Mouse (Mus musculus): ENCODE data around the gene Mid2. TPM values are rescaled to one million over a fixed set of nuclear protein-coding genes. Genes with fewer than 3 reads are reported as not detected.

Gene Mid2
- polyA plus RNA-seq, 1 experiment = 8.6 TPM

DNA sequence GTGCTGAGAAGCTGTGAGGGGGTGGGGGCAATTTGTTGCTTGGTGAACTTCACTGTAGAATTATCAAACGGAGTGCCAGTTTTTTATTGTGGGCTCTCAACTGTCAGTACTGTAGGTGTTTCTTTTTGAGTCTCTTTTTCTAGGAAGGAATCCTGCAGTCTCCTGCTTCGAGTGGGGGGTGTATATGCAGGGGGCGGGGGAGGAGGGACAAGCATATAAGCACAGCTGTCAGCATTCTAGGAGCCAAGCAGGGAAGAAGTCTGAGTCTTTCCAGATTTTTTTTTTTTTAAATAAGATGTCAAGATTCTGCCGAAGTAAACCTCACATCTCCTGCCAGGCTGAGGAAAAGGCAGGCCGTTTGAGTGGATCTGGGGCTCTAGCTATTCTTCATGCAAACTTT lies 78.8 kb downstream of the Mid2 start:
- no peak for TF ChIP-seq POLR2A (IDR thresholded peaks at IDR 0.05; ENCODE audit: low read depth, low read length)
- TF ChIP-seq CTCF (conservative IDR thresholded peaks at IDR 0.05; ENCODE audit: insufficient read depth, insufficient read length, low read depth, low read length) = no peak
- H3K4me1 ChIP-seq (ENCODE audit: control insufficient read depth, insufficient read depth, low read length) = peaks cover 4% of the 10 kb centered on the region; the same call in 1 of the 2 replicates
- no peak overlapping the region for H3K27ac ChIP-seq (ENCODE audit: insufficient read depth, low read depth, low read length)
- no peak overlapping the region for H3K4me3 ChIP-seq (ENCODE audit: insufficient read depth, low read depth, low read length)
- DNase-seq = no peak
- H3K36me3 ChIP-seq (ENCODE audit: control insufficient read depth, insufficient read depth, low read length) = no peaks in the 10 kb centered on the region
- WGBS = 32% methylated on average over 5 of the region's 5 CpGs
- H3K27me3 ChIP-seq (replicated peaks; ENCODE audit: control insufficient read depth, insufficient read depth, low read length) = no peaks in the 10 kb centered on the region

DNA sequence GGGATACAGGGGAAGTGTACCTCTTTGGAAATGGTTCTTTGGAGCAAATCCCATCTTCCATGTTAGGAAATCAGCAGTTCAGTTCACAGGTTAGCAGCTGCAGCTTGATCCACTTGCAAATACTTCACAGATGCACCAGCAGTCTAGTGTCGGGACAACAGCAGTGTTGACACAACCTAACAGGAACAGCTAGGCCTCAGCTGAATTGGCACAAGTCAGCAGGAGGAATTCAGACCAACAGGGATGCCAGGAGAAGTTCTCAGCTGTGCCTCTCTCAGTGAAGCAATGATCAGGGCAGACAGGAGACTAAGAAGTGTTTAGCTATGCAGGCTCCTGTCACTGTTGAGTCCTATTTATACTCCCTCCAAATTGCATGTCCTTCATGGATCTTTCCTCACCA lies 105.4 kb downstream of the Mid2 start:
- 71% methylated on average over 1 of the region's 1 CpGs for WGBS
- no peak overlapping the region for H3K27ac ChIP-seq (ENCODE audit: insufficient read depth, low read depth, low read length)
- H3K36me3 ChIP-seq (ENCODE audit: control insufficient read depth, insufficient read depth, low read length) = no peaks in the 10 kb centered on the region
- H3K4me1 ChIP-seq (ENCODE audit: control insufficient read depth, insufficient read depth, low read length) = no peaks in the 10 kb centered on the region
- TF ChIP-seq POLR2A (IDR thresholded peaks at IDR 0.05; ENCODE audit: low read depth, low read length) (no peak), CTCF (conservative IDR thresholded peaks at IDR 0.05; ENCODE audit: insufficient read depth, insufficient read length, low read depth, low read length) (no peak)
- H3K27me3 ChIP-seq (replicated peaks; ENCODE audit: control insufficient read depth, insufficient read depth, low read length) = no peaks in the 10 kb centered on the region
- H3K4me3 ChIP-seq (ENCODE audit: insufficient read depth, low read depth, low read length) = no peak overlapping the region
- DNase-seq = no peak

DNA sequence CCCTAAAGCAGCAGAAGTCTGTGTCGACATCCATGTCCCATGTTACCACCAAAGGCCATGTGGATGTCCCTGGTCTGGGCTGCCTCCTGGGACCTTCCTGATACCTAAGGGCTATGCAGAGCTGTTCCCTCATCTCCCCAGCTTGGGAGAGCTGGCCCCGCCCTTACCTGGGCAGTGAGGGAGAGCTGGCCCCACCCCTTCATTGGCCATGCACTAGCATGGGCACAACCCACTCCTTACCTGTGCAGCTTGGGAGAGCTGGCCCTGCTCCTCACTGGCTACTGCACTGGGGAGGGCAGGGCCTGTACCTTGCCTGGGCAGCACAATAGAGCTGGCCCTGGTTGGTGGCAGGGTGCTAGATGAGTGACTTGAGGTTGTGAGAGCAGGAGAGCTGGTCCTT lies 140.9 kb downstream of the Mid2 start:
- no peak for DNase-seq
- no peaks in the 10 kb centered on the region for H3K27me3 ChIP-seq (replicated peaks; ENCODE audit: control insufficient read depth, insufficient read depth, low read length)
- TF ChIP-seq POLR2A (IDR thresholded peaks at IDR 0.05; ENCODE audit: low read depth, low read length) (no peak), CTCF (conservative IDR thresholded peaks at IDR 0.05; ENCODE audit: insufficient read depth, insufficient read length, low read depth, low read length) (no peak)
- no peaks in the 10 kb centered on the region for H3K36me3 ChIP-seq (ENCODE audit: control insufficient read depth, insufficient read depth, low read length)
- no peak overlapping the region for H3K27ac ChIP-seq (ENCODE audit: insufficient read depth, low read depth, low read length)
- WGBS = 76% methylated on average over 2 of the region's 2 CpGs
- H3K4me1 ChIP-seq (ENCODE audit: control insufficient read depth, insufficient read depth, low read length) = no peaks in the 10 kb centered on the region
- H3K4me3 ChIP-seq (ENCODE audit: insufficient read depth, low read depth, low read length) = no peak overlapping the region

DNA sequence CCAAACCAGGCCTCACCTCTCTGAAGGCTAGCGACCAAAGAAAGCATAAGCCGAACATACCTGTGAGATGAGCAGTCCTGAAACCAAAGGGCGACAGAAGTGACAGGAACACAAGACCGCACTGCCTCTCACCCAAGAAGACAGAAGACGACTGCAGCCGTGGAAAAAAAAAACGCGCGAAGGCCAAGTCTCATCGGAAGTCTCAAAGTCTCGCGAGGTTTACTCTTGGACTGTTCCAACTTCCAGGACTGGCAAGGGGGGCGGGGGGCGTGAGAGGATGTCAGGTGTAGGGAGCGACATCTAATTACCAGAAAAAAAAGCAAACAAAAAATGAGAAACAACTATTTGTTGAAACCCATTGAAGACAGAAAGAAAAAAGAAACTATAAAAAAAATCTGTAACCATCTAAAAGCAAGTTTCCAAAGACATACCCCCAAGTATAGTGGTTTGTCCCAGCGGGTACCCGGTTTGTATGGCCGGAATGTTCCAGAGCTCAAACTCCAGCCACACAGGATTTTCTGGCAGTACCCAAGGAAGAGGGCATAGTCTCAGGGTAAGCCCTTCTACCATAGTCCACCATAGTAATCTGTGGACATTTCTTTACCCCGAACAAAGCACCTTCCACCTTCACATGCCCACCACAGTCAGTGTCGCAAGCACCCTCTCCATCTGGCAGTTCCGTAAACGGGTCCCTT lies 149.1 kb downstream of the Mid2 start, which contains the start of gene Tex13b:
TSS of gene Tex13b (minus strand) at position 122 of the 695 bp plus-strand sequence.
- Histone ChIP-seq H3K36me3 (ENCODE audit: control insufficient read depth, insufficient read depth, low read length) (no peaks in the 10 kb centered on the region), H3K4me3 (ENCODE audit: insufficient read depth, low read depth, low read length) (no peak within 1 kb of the TSS), H3K4me1 (ENCODE audit: control insufficient read depth, insufficient read depth, low read length) (no peaks in the 10 kb centered on the region), H3K27ac (ENCODE audit: insufficient read depth, low read depth, low read length) (no peak within 1 kb of the TSS), H3K27me3 (replicated peaks; ENCODE audit: control insufficient read depth, insufficient read depth, low read length) (no peaks in the 10 kb centered on the region)
- TF ChIP-seq CTCF (conservative IDR thresholded peaks at IDR 0.05; ENCODE audit: insufficient read depth, insufficient read length, low read depth, low read length) (no peak), POLR2A (IDR thresholded peaks at IDR 0.05; ENCODE audit: low read depth, low read length) (no peak)
- no peak for DNase-seq
- WGBS = 95% methylated on average over 22 of the region's 22 CpGs

Other genes with a start within 250 kb of the Mid2 start
- 12.1 and 16.5 TPM in 2 replicates for gene Prps1, start 208.0 kb upstream of the Mid2 start, polyA plus RNA-seq (2012; rRNA removed)
- gene Tsc22d3, start 63.9 kb upstream of the Mid2 start, polyA plus RNA-seq (2012; rRNA removed) = 36.2 and 51.6 TPM in 2 replicates
- not detected in 2 replicates for gene Tex13b, start 148.8 kb downstream of the Mid2 start, polyA plus RNA-seq (2012; rRNA removed)
- 0.06 and 0.11 TPM in 2 replicates for gene Vsig1, start 243.0 kb downstream of the Mid2 start, polyA plus RNA-seq (2012; rRNA removed)